Mouse (Mus musculus) cortical plate, adult 2 months (tissue): Measurements from ENCODE around the gene Apoc3.

ENCODE experiments used
- CTCF ChIP-seq: fragments of 200-500 bp; IDR thresholded peaks from 2 replicates; pipeline ENCODE4 v1.5.1; 2011; ENCODE audit warnings: mild to moderate bottlenecking, control low read depth, low read length; ENCODE audit not compliant: insufficient read depth; ENCODE audit errors: extremely low read depth
- POLR2A ChIP-seq: fragments of 200-500 bp; IDR thresholded peaks from 2 replicates; pipeline ENCODE4 v1.6.1; 2011; ENCODE audit warnings: mild to moderate bottlenecking, low read length, control low read depth; ENCODE audit not compliant: insufficient read depth; ENCODE audit errors: extremely low read depth

DNA sequence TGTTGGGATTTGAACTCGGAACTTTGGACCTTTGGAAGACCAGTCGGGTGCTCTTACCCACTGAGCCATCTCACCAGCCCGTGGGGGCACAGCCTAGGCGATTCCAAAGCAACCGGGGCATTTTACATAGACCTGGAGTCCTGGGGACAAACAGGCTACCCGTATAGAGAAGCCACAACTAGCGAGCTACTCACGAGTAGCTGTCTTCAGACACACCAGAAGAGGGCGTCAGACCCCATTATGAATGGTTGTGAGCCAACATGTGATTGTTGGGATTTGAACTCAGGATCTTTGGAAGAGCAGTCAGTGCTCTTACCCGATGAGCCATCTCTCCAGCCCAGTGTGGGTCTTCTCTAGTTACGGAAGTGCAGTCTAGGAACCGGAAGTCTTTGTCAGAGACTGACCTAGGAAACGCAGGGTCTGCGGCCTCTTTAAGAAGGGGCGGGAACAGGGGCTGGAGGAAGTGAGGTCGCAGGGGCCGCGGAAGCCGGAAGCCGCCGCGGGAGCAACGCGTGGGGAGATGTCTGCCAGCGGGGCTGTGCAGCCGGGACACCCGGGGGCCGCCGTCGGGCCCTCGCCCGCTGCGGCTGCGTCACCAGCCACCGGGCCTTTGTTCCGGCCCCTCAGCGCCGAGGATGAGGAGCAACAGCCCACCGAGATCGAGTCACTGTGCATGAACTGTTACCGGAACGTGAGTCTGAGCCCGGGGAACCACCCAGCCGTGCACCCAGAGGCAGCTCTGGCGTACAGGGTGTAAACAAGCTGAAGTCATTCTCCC, 37.4 kb upstream of the Apoc3 start, which contains the start of gene Zpr1:
- TF ChIP-seq POLR2A: no peak; the same call in none of the 2 replicates
- TF ChIP-seq CTCF: no peak
